23 mouse cellular contexts compared by ENCODE assay signal in genomic region chr1:136710196-136710595, GRCm38 (mm10).
A peak's percentile ranks its signal among the peaks of the same experiment; 100 is the strongest.
DNase-seq lines count a peak whose midpoint lies in the region; ATAC-seq and TF ChIP-seq lines count a peak whose summit lies in the region.
"Had no signal": no experiment of that assay in that cellular context is flagged by ENCODE, and none has a peak within 500 bp of the region (broad histone marks: within the 10 kb centered on the region; RNA-seq: fewer than 3 reads in every experiment).

No protein-coding gene starts in this region.

- ATAC-seq in liver, embryonic 11.5 days (replicated peaks; ENCODE audit: low FRiP score) = no peak
- ATAC-seq: forebrain, embryonic 14.5 days; midbrain, embryonic 13.5 days had no signal

- H3K4me3 ChIP-seq in liver, adult 2 months (ENCODE audit: insufficient read depth, low read depth, low read length) = no peak overlapping the region
- H3K4me3 ChIP-seq in liver, embryonic 11.5 days (ENCODE audit: low read depth, low read length) = no peak overlapping the region
- no peak overlapping the region for H3K4me3 ChIP-seq in E14TG2a.4 (replicated peaks; ENCODE audit: low read length)
- H3K4me3 ChIP-seq in ES-E14 (ENCODE audit: insufficient read depth in 1 of 2, low read depth in 1 of 2, low read length in 2 of 2, poor library complexity in 1 of 2, severe bottlenecking in 1 of 2) = no peak overlapping the region
- H3K4me3 ChIP-seq in small intestine, adult 2 months (ENCODE audit: low read depth, low read length) = no peak overlapping the region
- H3K4me3 ChIP-seq: heart, embryonic 13.5 days; hindbrain, embryonic 12.5 days; megakaryocyte, embryonic 14.5 days; midbrain, embryonic 13.5 days had no signal

- H3K79me2 ChIP-seq in liver, adult 2 months (ENCODE audit: control insufficient read depth, insufficient read depth, low read length) = no peaks in the 10 kb centered on the region

- no peaks in the 10 kb centered on the region for H3K36me3 ChIP-seq in liver, adult 2 months (ENCODE audit: control insufficient read depth, insufficient read depth, low read length)
- no peaks in the 10 kb centered on the region for H3K36me3 ChIP-seq in liver, embryonic 11.5 days (ENCODE audit: control insufficient read depth, insufficient read depth, low read length)
- H3K36me3 ChIP-seq in E14TG2a.4 (ENCODE audit: insufficient read depth, low read length) (peaks cover 76% of the 10 kb centered on the region), ES-E14 (ENCODE audit: control insufficient read depth, insufficient read depth, low read length, poor library complexity, severe bottlenecking) (peaks cover 39% of the 10 kb centered on the region)
- no peaks in the 10 kb centered on the region for H3K36me3 ChIP-seq in small intestine, adult 2 months (ENCODE audit: control insufficient read depth, insufficient read depth, low read length)
- H3K36me3 ChIP-seq: heart, embryonic 13.5 days; hindbrain, embryonic 12.5 days; midbrain, embryonic 13.5 days had no signal

- in situ Hi-C loops in ES-E14 (cut with MboI; ENCODE audit: low sequenced_read_pairs in 2 of 2, unreplicated experiment in 2 of 2) = no loop called here

- peak; percentile 19; the same call in 1 of the 2 replicates for TF ChIP-seq CTCF in liver, adult 2 months (IDR thresholded peaks at IDR 0.05; ENCODE audit: low read depth, low read length)
- peak; percentile 85 for TF ChIP-seq CTCF in E14TG2a.4 (conservative IDR thresholded peaks at IDR 0.05; ENCODE audit: low read length)
- TF ChIP-seq CTCF in small intestine, adult 2 months (IDR thresholded peaks at IDR 0.05; ENCODE audit: extremely low read depth, insufficient read length, insufficient replicate concordance, low read depth, low read length) = peak; percentile 8; the same call in 1 of the 2 replicates

- WGBS in liver, adult 2 months = 80% methylated on average over 4 of the region's 4 CpGs
- 64% methylated on average over 4 of the region's 4 CpGs for WGBS in liver, embryonic 11.5 days
- WGBS in small intestine, adult 2 months = 72% methylated on average over 4 of the region's 4 CpGs

- no peaks in the 10 kb centered on the region for H3K9me3 ChIP-seq in liver, embryonic 11.5 days (ENCODE audit: control insufficient read depth, low read length)
- H3K9me3 ChIP-seq in E14TG2a.4 (ENCODE audit: low read length) (no peaks in the 10 kb centered on the region), ES-E14 (ENCODE audit: control insufficient read depth, insufficient read depth, low read depth, low read length) (no peaks in the 10 kb centered on the region)
- H3K9me3 ChIP-seq: heart, embryonic 13.5 days; hindbrain, embryonic 12.5 days; midbrain, embryonic 13.5 days had no signal

- H3K4me1 ChIP-seq in liver, adult 2 months (ENCODE audit: control insufficient read depth, insufficient read depth, low read length) = peaks cover 3% of the 10 kb centered on the region; the same call in 1 of the 2 replicates
- no peaks in the 10 kb centered on the region for H3K4me1 ChIP-seq in liver, embryonic 11.5 days (replicated peaks; ENCODE audit: control insufficient read depth, insufficient read depth, low read length)
- H3K4me1 ChIP-seq in E14TG2a.4 (replicated peaks; ENCODE audit: low read depth, low read length) (peaks cover 67% of the 10 kb centered on the region), ES-E14 (ENCODE audit: control insufficient read depth in 2 of 2, insufficient read depth in 2 of 2, low read length in 2 of 2, poor library complexity in 1 of 2) (peaks cover 3 to 19% of the 10 kb centered on the region in 2 experiments; a peak in 1 of 4 replicates)
- H3K4me1 ChIP-seq in small intestine, adult 2 months (ENCODE audit: control insufficient read depth, insufficient read depth, insufficient read length, low read length) = no peaks in the 10 kb centered on the region
- H3K4me1 ChIP-seq: heart, embryonic 13.5 days had no signal

- no peaks in the 10 kb centered on the region for H3K27me3 ChIP-seq in liver, adult 2 months (ENCODE audit: control insufficient read depth, insufficient read depth, low read length)
- H3K27me3 ChIP-seq in liver, embryonic 11.5 days (replicated peaks; ENCODE audit: control insufficient read depth, insufficient read depth, low read length) = no peaks in the 10 kb centered on the region
- H3K27me3 ChIP-seq in E14TG2a.4 (ENCODE audit: insufficient read depth, low read length) = no peaks in the 10 kb centered on the region
- H3K27me3 ChIP-seq in small intestine, adult 2 months (ENCODE audit: control insufficient read depth, insufficient read depth, low read length) = no peaks in the 10 kb centered on the region
- H3K27me3 ChIP-seq: heart, embryonic 13.5 days; midbrain, embryonic 13.5 days had no signal

- intact Hi-C loops in left cerebral cortex, postnatal 25 days (cut with DNase I) = loop anchor here (5.0 kb wide), 1 partner anchor 43 kb away; no protein-coding TSS in a partner anchor

- DNase-seq in liver, adult 2 months (ENCODE audit: extremely low read depth, low read depth, low spot score) = no peak
- no peak for DNase-seq in liver, embryonic 11.5 days (ENCODE audit: low spot score)
- no peak for DNase-seq in ES-E14 (ENCODE audit: low read depth, low spot score)
- DNase-seq in adrenal gland, postnatal 14 days = no peak
- DNase-seq in thymus, postnatal 36 days = no peak
- DNase-seq in left cerebral cortex, postnatal 25 days (ENCODE audit: low spot score in 2 of 2) = no peak
- DNase-seq: cerebellum, adult 2 months; cerebellum, postnatal 36 days; embryo, embryonic 11 days; gastrocnemius, postnatal 10 days; heart, adult 11 months; heart, postnatal 14 days; kidney, adult 8-10 months; kidney, postnatal 10 days; lung, adult 2 months; lung, postnatal 36 days had no signal

- no peak overlapping the region for H3K27ac ChIP-seq in liver, adult 2 months (replicated peaks; ENCODE audit: insufficient read depth, low read depth, low read length)
- H3K27ac ChIP-seq in liver, embryonic 11.5 days (ENCODE audit: low read depth, low read length) = no peak overlapping the region
- no peak overlapping the region for H3K27ac ChIP-seq in ES-E14 (ENCODE audit: insufficient read depth, low read depth, low read length, poor library complexity, severe bottlenecking)
- H3K27ac ChIP-seq in small intestine, adult 2 months (ENCODE audit: insufficient read depth, low read depth, low read length) = no peak overlapping the region
- H3K27ac ChIP-seq: heart, embryonic 13.5 days; hindbrain, embryonic 12.5 days; midbrain, embryonic 13.5 days had no signal

- no peak for TF ChIP-seq POLR2A in liver, adult 2 months (IDR thresholded peaks at IDR 0.05; ENCODE audit: extremely low read depth, insufficient read depth, low read length)
- no peak for TF ChIP-seq POLR2A in small intestine, adult 2 months (IDR thresholded peaks at IDR 0.05; ENCODE audit: low read depth, low read length)

- no peak overlapping the region for H3K9ac ChIP-seq in liver, adult 2 months (ENCODE audit: low read depth, low read length)
- no peak overlapping the region for H3K9ac ChIP-seq in liver, embryonic 11.5 days (ENCODE audit: low read depth, low read length)
- H3K9ac ChIP-seq in ES-E14 (ENCODE audit: insufficient read depth, low read depth, low read length, poor library complexity, severe bottlenecking) = no peak overlapping the region
- H3K9ac ChIP-seq: heart, embryonic 13.5 days; hindbrain, embryonic 12.5 days; midbrain, embryonic 13.5 days had no signal

- H3K4me2 ChIP-seq in liver, embryonic 11.5 days = no peak overlapping the region
- H3K4me2 ChIP-seq: heart, embryonic 13.5 days; hindbrain, embryonic 12.5 days; midbrain, embryonic 13.5 days had no signal

TF ChIP-seq in ES-E14, 5 proteins besides CTCF, POLR2A, EP300 and RAD21:
- no peak for TF ChIP-seq ZNF384 (IDR thresholded peaks at IDR 0.05; ENCODE audit: low read depth, low read length)
- TF ChIP-seq CHD2 (IDR thresholded peaks at IDR 0.05; ENCODE audit: low read depth, low read length) = no peak
- peak; percentile 23; the same call in 1 of the 2 replicates for TF ChIP-seq ZC3H11A (IDR thresholded peaks at IDR 0.05; ENCODE audit: borderline replicate concordance, low read depth, low read length)
TF ChIP-seq in ES-E14: peak in this region for 1.

Comparison
In these comparisons a context has a peak if more than half of its experiments do, and no peak if none do; other contexts are left out.
1. CTCF ChIP-seq: peak in every context shown above with its lines; median percentile 85 in E14TG2a.4; 19 in liver, adult 2 months; 8 in small intestine, adult 2 months.